9 mouse cellular contexts compared by ENCODE assay signal in the genomic region with DNA sequence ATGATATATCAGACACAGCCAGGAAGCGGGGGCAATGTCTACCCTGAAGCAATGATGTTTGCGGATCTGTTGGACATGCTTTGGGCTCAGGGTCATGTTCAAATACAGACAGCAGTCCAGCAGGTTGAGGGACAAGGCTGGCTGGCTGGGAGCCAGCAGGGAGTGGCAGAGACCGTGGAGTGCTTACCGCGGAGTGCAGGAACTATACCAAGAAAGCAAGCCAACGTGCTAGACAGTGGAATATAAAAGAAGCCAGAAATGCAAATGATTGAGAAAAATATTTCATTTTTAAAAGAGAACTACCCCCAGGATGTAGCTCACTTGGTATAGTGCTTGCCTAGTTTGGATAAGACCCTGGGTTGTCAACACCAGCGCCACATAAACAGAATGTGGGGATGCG.
DNase-seq lines count a peak whose midpoint lies in the region; ATAC-seq and TF ChIP-seq lines count a peak whose summit lies in the region.
"Had no signal": no experiment of that assay in that cellular context is flagged by ENCODE, and none has a peak within 500 bp of the region (broad histone marks: within the 10 kb centered on the region; RNA-seq: fewer than 3 reads in every experiment).

No protein-coding gene starts in this region.

- peak; percentile 8; the same call in 1 of the 2 replicates for TF ChIP-seq RAD21 in MEL (IDR thresholded peaks at IDR 0.05; ENCODE audit: low read depth, low read length)

- no peak overlapping the region for H3K4me3 ChIP-seq in gastrocnemius, adult 2 months
- H3K4me3 ChIP-seq in MEL (ENCODE audit: control insufficient read depth in 1 of 2, insufficient read depth in 1 of 2, low read depth in 2 of 2, low read length in 2 of 2), result peak overlapping the region; percentile 56 to 60
- no peak overlapping the region for H3K4me3 ChIP-seq in intestine, embryonic 15.5 days (replicated peaks)
- no peak overlapping the region for H3K4me3 ChIP-seq in lung, embryonic 14.5 days (ENCODE audit: low read depth, low read length)
- H3K4me3 ChIP-seq: hindbrain, embryonic 12.5 days had no signal

- no peaks in the 10 kb centered on the region for H3K9me3 ChIP-seq in MEL (replicated peaks; ENCODE audit: insufficient read depth, low read length)
- H3K9me3 ChIP-seq in intestine, embryonic 15.5 days, result no peaks in the 10 kb centered on the region
- no peaks in the 10 kb centered on the region for H3K9me3 ChIP-seq in lung, embryonic 14.5 days (ENCODE audit: low read depth, low read length)
- H3K9me3 ChIP-seq: hindbrain, embryonic 12.5 days had no signal

- peaks cover 5 to 30% of the 10 kb centered on the region in 2 experiments for H3K4me1 ChIP-seq in MEL (ENCODE audit: control insufficient read depth in 1 of 2, insufficient read depth in 2 of 2, low read length in 2 of 2)
- H3K4me1 ChIP-seq in intestine, embryonic 15.5 days (replicated peaks), result no peaks in the 10 kb centered on the region
- no peaks in the 10 kb centered on the region for H3K4me1 ChIP-seq in lung, embryonic 14.5 days (ENCODE audit: insufficient read depth)

- peak; percentile 73 for ATAC-seq in intestine, embryonic 15.5 days
- no peak for ATAC-seq in lung, embryonic 14.5 days (ENCODE audit: insufficient read depth)

- H3K27me3 ChIP-seq in MEL (ENCODE audit: control insufficient read depth in 1 of 2, insufficient read depth in 2 of 2, low read length in 2 of 2), result no peaks in the 10 kb centered on the region
- no peaks in the 10 kb centered on the region for H3K27me3 ChIP-seq in intestine, embryonic 15.5 days (replicated peaks)
- peaks cover 5% of the 10 kb centered on the region; the same call in 1 of the 2 replicates for H3K27me3 ChIP-seq in lung, embryonic 14.5 days (ENCODE audit: insufficient read depth, low read length)
- H3K27me3 ChIP-seq: hindbrain, embryonic 12.5 days had no signal

- TF ChIP-seq CTCF in gastrocnemius, adult 2 months (IDR thresholded peaks at IDR 0.05), result no peak
- TF ChIP-seq CTCF in MEL (IDR thresholded peaks at IDR 0.05 in 2 of 3, conservative IDR thresholded peaks at IDR 0.05 in 1 of 3; ENCODE audit: control insufficient read depth in 1 of 3, insufficient read depth in 1 of 3, low read depth in 2 of 3, low read length in 3 of 3, poor library complexity in 1 of 3, severe bottlenecking in 1 of 3), result no peak
- no peak for TF ChIP-seq CTCF in lung, embryonic 14.5 days (IDR thresholded peaks at IDR 0.05; ENCODE audit: low read depth)

- no peak overlapping the region for H3K27ac ChIP-seq in gastrocnemius, adult 2 months
- H3K27ac ChIP-seq in MEL (ENCODE audit: control insufficient read depth, low read depth, low read length), result peak overlapping the region; percentile 99
- no peak overlapping the region for H3K27ac ChIP-seq in intestine, embryonic 15.5 days
- no peak overlapping the region for H3K27ac ChIP-seq in lung, embryonic 14.5 days (ENCODE audit: low read depth)
- H3K27ac ChIP-seq: hindbrain, embryonic 12.5 days had no signal

- H3K79me2 ChIP-seq in MEL (ENCODE audit: control insufficient read depth, insufficient read depth, low read length, poor library complexity), result peaks cover 2% of the 10 kb centered on the region; the same call in 1 of the 2 replicates

- H3K9ac ChIP-seq in MEL (ENCODE audit: control insufficient read depth, low read depth, low read length, poor library complexity, severe bottlenecking), result peak overlapping the region; percentile 78
- no peak overlapping the region for H3K9ac ChIP-seq in intestine, embryonic 15.5 days
- H3K9ac ChIP-seq in lung, embryonic 14.5 days, result no peak overlapping the region
- H3K9ac ChIP-seq: hindbrain, embryonic 12.5 days had no signal

- peak in 1 of 2 experiments; percentile 6; a peak in 1 of 4 replicates for TF ChIP-seq EP300 in MEL (IDR thresholded peaks at IDR 0.05; ENCODE audit: low read depth in 1 of 2, low read length in 2 of 2)

- no peak; a peak in 1 of 4 replicates for TF ChIP-seq POLR2A in MEL (IDR thresholded peaks at IDR 0.05; ENCODE audit: control insufficient read depth in 1 of 2, insufficient read depth in 1 of 2, low read depth in 1 of 2, low read length in 2 of 2, poor library complexity in 1 of 2)

- WGBS in intestine, embryonic 15.5 days, result 61% methylated on average over 8 of the region's 8 CpGs
- 50% methylated on average over 8 of the region's 8 CpGs for WGBS in lung, embryonic 14.5 days

- intact Hi-C loops in gastrocnemius, adult 2 months (cut with DNase I), result no loop called here
- intact Hi-C loops in gastrocnemius, postnatal 36 days (cut with DNase I), result no loop called here

- H3K4me2 ChIP-seq in intestine, embryonic 15.5 days (replicated peaks), result no peak overlapping the region
- no peak overlapping the region for H3K4me2 ChIP-seq in lung, embryonic 14.5 days
- H3K4me2 ChIP-seq: hindbrain, embryonic 12.5 days had no signal

- H3K36me3 ChIP-seq in MEL (ENCODE audit: control insufficient read depth in 1 of 2, insufficient read depth in 2 of 2, low read length in 2 of 2), result peaks cover 0 to 14% of the 10 kb centered on the region in 2 experiments; a peak in 2 of 4 replicates
- no peaks in the 10 kb centered on the region for H3K36me3 ChIP-seq in intestine, embryonic 15.5 days
- no peaks in the 10 kb centered on the region for H3K36me3 ChIP-seq in lung, embryonic 14.5 days (ENCODE audit: insufficient read depth)
- H3K36me3 ChIP-seq: hindbrain, embryonic 12.5 days had no signal

- peak; percentile 27 for DNase-seq in gastrocnemius, adult 2 months
- no peak for DNase-seq in gastrocnemius, postnatal 36 days
- peak; percentile 86 for DNase-seq in MEL (ENCODE audit: low read depth, low spot score)
- DNase-seq in lung, embryonic 14.5 days, result peak; percentile 67
- no peak for DNase-seq in layer of hippocampus, postnatal 10 days (ENCODE audit: low spot score in 2 of 2)
- DNase-seq in frontal cortex, postnatal 14 days (ENCODE audit: low spot score in 2 of 2), result no peak
- DNase-seq in layer of hippocampus, adult 11-12 months (ENCODE audit: low spot score), result no peak

TF ChIP-seq in MEL, 35 proteins besides CTCF, POLR2A, EP300 and RAD21:
- TF ChIP-seq BHLHE40 (IDR thresholded peaks at IDR 0.05; ENCODE audit: borderline replicate concordance, low read depth, low read length), result no peak
- no peak for TF ChIP-seq GABPA (IDR thresholded peaks at IDR 0.05; ENCODE audit: low read depth, low read length)
- TF ChIP-seq NRF1 (IDR thresholded peaks at IDR 0.05; ENCODE audit: insufficient read depth, low read depth, low read length, poor library complexity, severe bottlenecking), result no peak
- TF ChIP-seq RCOR1 (IDR thresholded peaks at IDR 0.05; ENCODE audit: low read depth, low read length), result no peak
- no peak for TF ChIP-seq ZKSCAN1 (IDR thresholded peaks at IDR 0.05; ENCODE audit: low read depth, low read length)
- peak; percentile 25; the same call in 1 of the 2 replicates for TF ChIP-seq SMC3 (IDR thresholded peaks at IDR 0.05; ENCODE audit: low read depth, low read length)
- TF ChIP-seq MAZ (IDR thresholded peaks at IDR 0.05; ENCODE audit: low read depth, low read length), result 0 out of 2 replicates have a peak, but pooled peaks have one; percentile 36
- TF ChIP-seq ZMIZ1 (IDR thresholded peaks at IDR 0.05; ENCODE audit: low read depth, low read length), result peak; percentile 81
- TF ChIP-seq ZC3H11A (IDR thresholded peaks at IDR 0.05; ENCODE audit: low read depth, low read length), result no peak
- TF ChIP-seq ETS1 (IDR thresholded peaks at IDR 0.05; ENCODE audit: low read depth, low read length), result peak; percentile 70; the same call in 1 of the 2 replicates
- peak; percentile 52 for TF ChIP-seq SIN3A (IDR thresholded peaks at IDR 0.05; ENCODE audit: low read length)
- TF ChIP-seq HCFC1 (IDR thresholded peaks at IDR 0.05; ENCODE audit: low read depth, low read length), result no peak
- TF ChIP-seq KAT2A (conservative IDR thresholded peaks at IDR 0.05; ENCODE audit: low read depth, low read length), result no peak
- TF ChIP-seq POLR2AphosphoS5 (IDR thresholded peaks at IDR 0.05; ENCODE audit: borderline replicate concordance, low read depth, low read length), result 0 out of 2 replicates have a peak, but pooled peaks have one; percentile 47
- peak; percentile 44; the same call in 1 of the 2 replicates for TF ChIP-seq POLR2AphosphoS2 (IDR thresholded peaks at IDR 0.05; ENCODE audit: low read length)
- no peak for TF ChIP-seq CHD2 (IDR thresholded peaks at IDR 0.05; ENCODE audit: low read length)
- TF ChIP-seq MEF2A (IDR thresholded peaks at IDR 0.05; ENCODE audit: extremely low read depth, insufficient replicate concordance, low read depth, low read length, poor library complexity, severe bottlenecking), result no peak
- TF ChIP-seq JUND (IDR thresholded peaks at IDR 0.05; ENCODE audit: low read depth, low read length), result no peak
- TF ChIP-seq TCF12 (IDR thresholded peaks at IDR 0.05; ENCODE audit: low read depth, low read length), result no peak; the same call in 1 of the 2 replicates
- TF ChIP-seq CHD1 (IDR thresholded peaks at IDR 0.05; ENCODE audit: low read depth, low read length), result no peak
- no peak for TF ChIP-seq E2F4 (IDR thresholded peaks at IDR 0.05; ENCODE audit: borderline replicate concordance, low read depth, low read length)
- TF ChIP-seq GATA1 (IDR thresholded peaks at IDR 0.05; ENCODE audit: low read depth, low read length), result no peak
- no peak for TF ChIP-seq USF1 (IDR thresholded peaks at IDR 0.05; ENCODE audit: low read depth, low read length)
- no peak for TF ChIP-seq MAFK (IDR thresholded peaks at IDR 0.05; ENCODE audit: borderline replicate concordance, low read depth, low read length)
- no peak for TF ChIP-seq MYB (IDR thresholded peaks at IDR 0.05; ENCODE audit: low read depth, low read length)
- no peak for TF ChIP-seq ZNF384 (IDR thresholded peaks at IDR 0.05; ENCODE audit: low read depth, low read length)
- TF ChIP-seq UBTF (IDR thresholded peaks at IDR 0.05; ENCODE audit: borderline replicate concordance, insufficient read depth, low read depth, low read length), result no peak
- peak; percentile 72 for TF ChIP-seq MAX (IDR thresholded peaks at IDR 0.05; ENCODE audit: low read length)
- no peak for TF ChIP-seq TAL1 (IDR thresholded peaks at IDR 0.05; ENCODE audit: low read length)
- peak; percentile 68; the same call in 1 of the 2 replicates for TF ChIP-seq MYC (IDR thresholded peaks at IDR 0.05; ENCODE audit: low read depth, low read length)
- TF ChIP-seq USF2 (IDR thresholded peaks at IDR 0.05; ENCODE audit: borderline replicate concordance in 1 of 2, insufficient read depth in 1 of 2, low read depth in 1 of 2, low read length in 2 of 2), result no peak
- peak; percentile 55; the same call in 1 of the 2 replicates for TF ChIP-seq NELFE (IDR thresholded peaks at IDR 0.05; ENCODE audit: low read depth, low read length)
- TF ChIP-seq MXI1 (IDR thresholded peaks at IDR 0.05; ENCODE audit: low read depth, low read length), result peak; percentile 80
- TF ChIP-seq TBP (IDR thresholded peaks at IDR 0.05; ENCODE audit: low read depth, low read length), result peak; percentile 85
- no peak; the same call in 1 of the 2 replicates for TF ChIP-seq ELF1 (IDR thresholded peaks at IDR 0.05; ENCODE audit: low read depth, low read length)
TF ChIP-seq in MEL: peak in this region for 12.

Comparison
In these comparisons a context has a peak if more than half of its experiments do, and no peak if none do; other contexts are left out.
1. DNase-seq: peak in gastrocnemius, adult 2 months (single experiment), MEL (single experiment) and lung, embryonic 14.5 days (single experiment); none in gastrocnemius, postnatal 36 days (0 of 2), layer of hippocampus, postnatal 10 days (0 of 2), frontal cortex, postnatal 14 days (0 of 2) and layer of hippocampus, adult 11-12 months (single experiment).
2. H3K4me3 ChIP-seq: peak in MEL (2 of 2); none in gastrocnemius, adult 2 months (single experiment), intestine, embryonic 15.5 days (single experiment) and lung, embryonic 14.5 days (single experiment).